Mouse (Mus musculus) G1E (cell line): ENCODE data around the gene Map3k13. TPM values are rescaled to one million over a fixed set of nuclear protein-coding genes. Genes with fewer than 3 reads are reported as not detected.

Experiments
- ATAC-seq: 2 replicates; pipeline ENCODE4 v1.8.0; 2016; ENCODE audit warnings: mild to moderate bottlenecking; ENCODE audit not compliant: insufficient number of reproducible peaks, poor library complexity, low FRiP score, severe bottlenecking; ENCODE audit errors: extremely low read depth
- DNase-seq: peaks from one replicate; pipeline ENCODE4 v3.0.0; 2012; ENCODE audit warnings: low spot score
- H3K27me3 ChIP-seq: 2 replicates; pipeline ENCODE4 v1.6.1; 2012; ENCODE audit warnings: mild to moderate bottlenecking, low read length, inconsistent platforms; ENCODE audit not compliant: insufficient read depth
- H3K36me3 ChIP-seq: replicated peaks from 2 replicates; pipeline ENCODE3; 2012; ENCODE audit warnings: mild to moderate bottlenecking, inconsistent platforms
- H3K4me1 ChIP-seq: 2 replicates; pipeline ENCODE4 v1.6.1; 2012; ENCODE audit warnings: low read depth, low read length, inconsistent platforms, mixed read lengths; ENCODE audit not compliant: insufficient read depth
- H3K4me3 ChIP-seq: 2 replicates; pipeline ENCODE4 v1.5.1; 2012; ENCODE audit warnings: low read depth, mild to moderate bottlenecking, inconsistent platforms, low read length, moderate library complexity, mixed read lengths
- H3K9me3 ChIP-seq: replicated peaks from 2 replicates; pipeline ENCODE4 v1.6.1; 2012; ENCODE audit warnings: inconsistent platforms
- CTCF ChIP-seq: IDR thresholded peaks from 2 replicates; pipeline ENCODE4 v1.5.1; 2012; ENCODE audit warnings: low read depth, low read length, inconsistent platforms, mixed read lengths
- GATA1 ChIP-seq: IDR thresholded peaks from 2 replicates; pipeline ENCODE4 v1.6.1; 2012; ENCODE audit warnings: borderline replicate concordance, low read length, inconsistent platforms, mixed read lengths
- GATA2 ChIP-seq: IDR thresholded peaks from 2 replicates; pipeline ENCODE4 v1.6.1; 2012; ENCODE audit warnings: low read depth, low read length, inconsistent platforms, borderline replicate concordance
- POLR2AphosphoS5 ChIP-seq: IDR thresholded peaks from 2 replicates; pipeline ENCODE4 v1.6.1; 2012; ENCODE audit warnings: low read depth, low read length, inconsistent platforms; ENCODE audit not compliant: insufficient replicate concordance
- TAL1 ChIP-seq: conservative IDR thresholded peaks from 2 replicates; pipeline ENCODE4 v1.6.1; 2012; ENCODE audit warnings: low read depth, low read length, inconsistent platforms, mixed read lengths
- polyA plus RNA-seq: library from polyadenylated mRNA; stranded (reverse); fragments of >175 nt; gene quantifications from 2 replicates; pipeline ENCODE4 v1.2.3, GENCODE M21; 2012
- total RNA-seq, 2 experiments: library from RNA; stranded (forward) in 1 of 2; stranded (reverse) in 1 of 2; fragments of 200-1000 nt in 1 of 2; fragments of >200 nt in 1 of 2; fragmentation: Nextera tagmentation in 1 of 2; gene quantifications; 2 replicates each; pipeline ENCODE4 v1.2.3; 2014 to 2017

Gene Map3k13
- total and polyA plus RNA-seq, 3 experiments, result 0.01 to 0.45 (median 0.16) TPM

DNA sequence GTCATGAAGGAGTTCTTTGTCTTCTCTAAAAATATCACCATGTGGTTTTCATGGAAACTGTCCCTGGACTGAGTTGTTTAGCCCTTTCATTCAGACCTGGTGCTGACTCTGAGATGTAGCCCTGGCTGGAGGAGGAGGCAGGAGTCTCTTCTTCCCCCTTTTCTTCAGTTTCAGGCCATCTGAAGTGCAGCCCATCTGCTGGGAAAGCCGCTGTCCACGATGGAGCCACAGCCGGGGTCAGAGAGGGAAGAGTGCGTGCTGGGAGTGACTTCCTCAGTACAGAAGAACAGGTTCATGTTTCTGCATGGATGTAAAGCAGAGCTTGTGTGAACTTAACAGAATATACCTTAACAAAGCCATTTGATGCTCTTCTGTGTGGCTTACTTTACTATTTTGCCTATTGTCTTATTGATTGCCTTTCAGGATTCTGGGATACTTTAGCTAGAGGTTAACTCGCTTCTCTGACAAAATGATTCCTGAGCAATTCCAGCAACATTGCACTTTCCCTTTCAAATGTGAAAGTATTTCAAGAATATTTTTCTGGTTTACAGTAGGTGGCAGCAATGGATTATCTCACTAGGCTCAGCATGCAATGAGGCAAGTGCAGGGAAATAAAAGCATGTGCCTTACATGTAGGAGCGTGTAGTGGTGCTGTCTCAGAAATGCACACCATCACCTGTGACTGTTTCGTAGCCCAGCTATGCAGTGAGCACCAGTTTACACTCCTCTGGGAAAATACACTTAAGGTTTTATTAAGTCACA lies 42.3 kb downstream of the Map3k13 start:
- ATAC-seq, result no peak
- no peaks in the 10 kb centered on the region for H3K36me3 ChIP-seq
- no peak overlapping the region for H3K4me3 ChIP-seq
- H3K27me3 ChIP-seq, result peaks cover 13% of the 10 kb centered on the region
- no peaks in the 10 kb centered on the region for H3K9me3 ChIP-seq
- no peaks in the 10 kb centered on the region for H3K4me1 ChIP-seq
- DNase-seq, result no peak
- no peak for TF ChIP-seq GATA1

GRCm38 (mm10) chr16:21837694-21838093 lies 43.5 kb downstream of the Map3k13 start:
- no peak for TF ChIP-seq TAL1
- no peak for TF ChIP-seq CTCF
- no peak for TF ChIP-seq POLR2AphosphoS5
- no peak for TF ChIP-seq GATA1
- TF ChIP-seq GATA2, result no peak
- H3K4me3 ChIP-seq, result no peak overlapping the region
- no peaks in the 10 kb centered on the region for H3K9me3 ChIP-seq
- ATAC-seq (no peak), DNase-seq (no peak)
- H3K4me1 ChIP-seq, result no peaks in the 10 kb centered on the region
- peaks cover 10% of the 10 kb centered on the region for H3K27me3 ChIP-seq
- H3K36me3 ChIP-seq, result no peaks in the 10 kb centered on the region

GRCm38 (mm10) chr16:21845800-21846671 lies 51.9 kb downstream of the Map3k13 start:
- TF ChIP-seq GATA1 (no peak), POLR2AphosphoS5 (no peak), GATA2 (no peak), TAL1 (no peak), CTCF (no peak)
- Histone ChIP-seq H3K36me3 (no peaks in the 10 kb centered on the region), H3K27me3 (peaks cover 9% of the 10 kb centered on the region; the same call in 1 of the 2 replicates), H3K4me3 (no peak overlapping the region), H3K4me1 (no peaks in the 10 kb centered on the region), H3K9me3 (no peaks in the 10 kb centered on the region)
- ATAC-seq, result no peak
- DNase-seq, result no peak

GRCm38 (mm10) chr16:21848444-21848843 lies 54.3 kb downstream of the Map3k13 start:
- H3K4me3 ChIP-seq, result no peak overlapping the region
- H3K4me1 ChIP-seq, result no peaks in the 10 kb centered on the region
- peaks cover 13% of the 10 kb centered on the region for H3K27me3 ChIP-seq
- no peak for ATAC-seq
- no peak for DNase-seq
- no peaks in the 10 kb centered on the region for H3K36me3 ChIP-seq
- TF ChIP-seq GATA2 (no peak), CTCF (no peak), TAL1 (no peak), POLR2AphosphoS5 (no peak), GATA1 (no peak)
- no peaks in the 10 kb centered on the region for H3K9me3 ChIP-seq

GRCm38 (mm10) chr16:21848847-21849246 lies 54.7 kb downstream of the Map3k13 start:
- Histone ChIP-seq H3K36me3 (no peaks in the 10 kb centered on the region), H3K27me3 (peaks cover 14% of the 10 kb centered on the region), H3K4me3 (no peak overlapping the region), H3K4me1 (no peaks in the 10 kb centered on the region), H3K9me3 (no peaks in the 10 kb centered on the region)
- ATAC-seq, result no peak
- TF ChIP-seq CTCF (no peak), GATA2 (no peak), TAL1 (no peak), GATA1 (no peak), POLR2AphosphoS5 (no peak)
- DNase-seq, result no peak

DNA sequence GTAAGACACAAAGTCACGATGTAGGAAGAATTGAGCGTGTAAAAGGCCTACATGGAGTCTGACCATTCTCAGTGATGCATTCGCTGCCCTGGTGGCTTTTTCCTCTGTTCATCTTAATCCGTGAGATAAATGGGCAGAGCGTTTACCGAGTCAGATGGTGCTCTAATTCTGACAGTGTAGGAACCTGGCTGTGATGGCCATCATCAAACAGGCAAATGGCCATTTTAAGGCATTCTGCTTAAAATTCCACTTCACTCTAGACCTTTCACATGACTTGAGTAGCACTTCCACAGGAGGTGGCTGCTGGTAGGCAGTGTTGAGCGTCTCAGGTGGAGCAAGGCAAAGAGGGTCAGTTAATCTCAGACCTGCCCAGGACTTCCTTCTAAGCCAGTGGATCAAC lies 58.2 kb downstream of the Map3k13 start:
- no peak for ATAC-seq
- Histone ChIP-seq H3K36me3 (no peaks in the 10 kb centered on the region), H3K4me3 (no peak overlapping the region), H3K27me3 (peaks cover 10% of the 10 kb centered on the region), H3K4me1 (no peaks in the 10 kb centered on the region), H3K9me3 (no peaks in the 10 kb centered on the region)
- no peak for TF ChIP-seq POLR2AphosphoS5
- no peak for TF ChIP-seq CTCF
- no peak for TF ChIP-seq GATA1
- TF ChIP-seq TAL1, result no peak
- no peak for DNase-seq
